Mouse (Mus musculus) cerebellum, adult 2 months (tissue): ENCODE data around the gene Dazap1. TPM values are rescaled to one million over a fixed set of nuclear protein-coding genes. Genes with fewer than 3 reads are reported as not detected.

Experiments used
- DNase-seq, 2 experiments: peaks; one replicate each; pipeline ENCODE4 v3.0.0; 2021
- H3K27ac ChIP-seq: fragments of 200-500 bp; 2 replicates; pipeline ENCODE4 v1.5.1; 2012; ENCODE audit warnings: low read length, control low read depth, inconsistent platforms; ENCODE audit not compliant: insufficient read depth
- H3K27me3 ChIP-seq: fragments of 200-500 bp; 2 replicates; pipeline ENCODE4 v1.6.1; 2012; ENCODE audit warnings: inconsistent platforms, mild to moderate bottlenecking, low read length, moderate library complexity; ENCODE audit not compliant: control insufficient read depth, insufficient read depth
- H3K4me1 ChIP-seq: fragments of 200-500 bp; 2 replicates; pipeline ENCODE4 v1.6.1; 2011; ENCODE audit warnings: low read length; ENCODE audit not compliant: control insufficient read depth, insufficient read depth
- H3K4me3 ChIP-seq: fragments of 200-500 bp; replicated peaks from 2 replicates; pipeline ENCODE3; 2011; ENCODE audit warnings: mild to moderate bottlenecking, low read depth, low read length, control low read depth; ENCODE audit not compliant: insufficient read depth
- CTCF ChIP-seq: fragments of 200-500 bp; IDR thresholded peaks from 2 replicates; pipeline ENCODE4 v1.5.1; 2011; ENCODE audit warnings: low read depth, mild to moderate bottlenecking, control low read depth, low read length, moderate library complexity, borderline replicate concordance; ENCODE audit not compliant: insufficient read depth
- POLR2A ChIP-seq: fragments of 200-500 bp; IDR thresholded peaks from 2 replicates; pipeline ENCODE4 v1.6.1; 2011; ENCODE audit warnings: low read length, control low read depth, borderline replicate concordance; ENCODE audit not compliant: insufficient read depth
- WGBS: fragments of 180-500 bp; shearing (Covaris S2); methylation state at CpG from one replicate; pipeline ENCODE4 v1.1.7; 2018; 5-methylcytosine and 5-hydroxymethylcytosine counted together
- polyA plus RNA-seq: library from polyadenylated mRNA; depleted of rRNA; stranded (reverse); fragments of >200 nt; gene quantifications from 2 replicates; pipeline ENCODE4 v1.2.3, GENCODE M21; 2012

Dazap1 gene
- polyA plus RNA-seq, 1 experiment: 90.2 TPM

GRCm38 (mm10) chr10:80281304-80281703 is 20.0 kb downstream of the Dazap1 start:
- H3K4me3 ChIP-seq: no peak overlapping the region
- H3K4me1 ChIP-seq: peaks cover 35% of the 10 kb centered on the region
- DNase-seq: no peak
- H3K27me3 ChIP-seq: no peaks in the 10 kb centered on the region
- H3K27ac ChIP-seq: peak overlapping the region; percentile 46; the same call in 1 of the 2 replicates
- TF ChIP-seq CTCF: no peak
- 50% methylated on average over 7 of the region's 7 CpGs for WGBS

DNA sequence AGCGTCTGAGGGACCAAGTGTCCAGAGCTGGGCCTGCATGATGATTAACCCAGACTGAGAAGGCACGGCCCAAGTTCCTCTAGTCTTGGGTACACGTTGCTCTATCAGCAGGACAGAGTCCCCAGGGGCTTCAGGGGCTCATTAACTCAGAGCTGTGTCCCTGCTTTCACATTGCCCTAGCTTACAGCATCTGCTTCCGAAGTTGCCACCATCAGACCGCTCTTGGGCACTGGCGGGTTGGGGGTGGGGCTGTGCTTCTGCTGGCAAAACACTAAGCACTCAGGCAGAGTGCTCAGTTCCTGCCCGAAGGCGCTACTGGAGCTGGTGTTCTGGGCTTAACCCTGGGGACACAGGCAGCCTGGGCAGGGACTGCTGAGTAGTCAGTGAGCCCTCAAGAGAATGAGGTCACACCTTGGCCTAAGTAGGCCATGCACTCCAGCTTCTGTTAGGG is 20.7 kb downstream of the Dazap1 start:
- H3K4me3 ChIP-seq: no peak overlapping the region
- H3K27ac ChIP-seq: peak overlapping the region; percentile 46
- WGBS: 24% methylated on average over 8 of the region's 8 CpGs
- H3K27me3 ChIP-seq: no peaks in the 10 kb centered on the region
- peak; percentile 54 to 61 for DNase-seq
- TF ChIP-seq CTCF (no peak), POLR2A (no peak)
- peaks cover 35% of the 10 kb centered on the region for H3K4me1 ChIP-seq

DNA sequence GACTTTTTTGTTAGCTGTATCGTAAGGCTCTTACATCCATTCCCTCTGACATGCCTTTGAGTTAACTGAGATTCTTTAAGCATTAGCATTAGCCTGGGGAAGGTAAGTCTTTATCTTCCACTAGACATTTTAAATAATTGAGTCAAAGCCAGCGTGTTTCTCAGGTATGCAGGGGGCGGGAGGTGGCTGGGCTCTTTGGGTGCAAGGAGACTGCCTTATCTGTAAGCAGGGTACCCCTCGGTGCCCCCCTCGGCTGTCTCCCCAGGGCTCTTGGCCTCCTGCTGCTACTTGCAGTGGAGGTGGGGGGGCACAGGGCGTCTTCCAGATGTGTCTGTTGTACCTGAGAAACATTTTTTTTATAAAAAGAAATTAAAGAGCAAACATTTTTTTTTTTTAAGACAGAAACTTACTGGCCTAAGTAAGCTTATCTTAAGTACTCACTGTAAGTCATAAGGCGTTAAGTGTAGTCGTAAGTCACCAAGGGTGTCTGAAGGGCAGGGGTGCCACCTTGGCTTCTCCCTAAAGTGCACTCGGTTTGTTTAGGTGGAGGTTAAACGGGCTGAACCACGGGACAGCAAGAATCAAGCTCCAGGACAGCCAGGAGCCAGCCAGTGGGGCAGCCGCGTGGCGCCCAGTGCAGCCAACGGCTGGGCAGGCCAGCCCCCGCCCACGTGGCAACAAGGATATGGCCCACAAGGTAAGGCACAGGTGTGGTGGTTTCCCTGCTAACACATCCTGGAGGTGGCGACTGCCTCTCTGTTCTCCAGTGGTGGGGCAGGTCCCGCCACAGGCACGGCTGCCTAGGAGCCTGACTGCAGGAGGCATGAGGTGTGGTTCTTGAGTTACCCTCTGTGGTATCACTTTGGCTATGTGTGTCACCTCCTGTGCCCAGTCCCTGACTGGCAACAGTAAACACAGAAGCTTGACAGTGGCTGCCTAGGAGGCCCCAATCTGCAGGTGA is 21.5 kb downstream of the Dazap1 start:
- no peak overlapping the region for H3K4me3 ChIP-seq
- H3K27ac ChIP-seq: peak overlapping the region; percentile 78
- TF ChIP-seq CTCF (no peak), POLR2A (no peak)
- DNase-seq: no peak
- H3K4me1 ChIP-seq: peaks cover 35% of the 10 kb centered on the region
- no peaks in the 10 kb centered on the region for H3K27me3 ChIP-seq
- WGBS: 67% methylated on average over 20 of the region's 20 CpGs

GRCm38 (mm10) chr10:80285222-80286070 is 24.2 kb downstream of the Dazap1 start:
- TF ChIP-seq POLR2A (no peak), CTCF (no peak)
- H3K27ac ChIP-seq: no peak overlapping the region
- WGBS: 57% methylated on average over 15 of the region's 15 CpGs
- H3K27me3 ChIP-seq: no peaks in the 10 kb centered on the region
- DNase-seq: no peak
- H3K4me1 ChIP-seq: peaks cover 35% of the 10 kb centered on the region
- H3K4me3 ChIP-seq: no peak overlapping the region

DNA sequence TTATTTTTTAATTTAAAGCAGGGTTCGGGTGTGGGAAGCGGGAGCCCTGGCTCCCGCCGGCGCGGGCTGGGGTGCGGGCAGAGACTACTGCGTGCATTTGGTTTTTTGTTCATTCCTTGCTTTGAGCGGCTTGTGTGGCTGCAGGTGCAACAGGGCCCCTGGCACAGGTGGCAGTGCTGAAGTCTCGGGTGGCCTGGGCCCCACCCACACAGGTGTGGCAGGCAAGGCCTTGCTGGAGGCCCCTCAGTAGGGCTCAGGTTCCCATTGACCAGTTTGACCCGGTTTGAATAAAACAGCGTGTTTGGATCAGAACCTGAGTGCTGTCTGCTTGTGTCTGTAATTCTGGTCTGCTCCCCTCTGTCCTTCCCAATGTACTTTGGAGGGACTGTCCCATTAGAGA is 26.8 kb downstream of the Dazap1 start:
- Histone ChIP-seq H3K27ac (no peak overlapping the region), H3K4me3 (no peak overlapping the region), H3K4me1 (peaks cover 13% of the 10 kb centered on the region), H3K27me3 (no peaks in the 10 kb centered on the region)
- DNase-seq: no peak
- TF ChIP-seq CTCF: no peak
- no peak for TF ChIP-seq POLR2A
- WGBS: 89% methylated on average over 12 of the region's 12 CpGs

GRCm38 (mm10) chr10:80288657-80289056 is 27.4 kb downstream of the Dazap1 start:
- TF ChIP-seq POLR2A (no peak), CTCF (no peak)
- no peak for DNase-seq
- H3K4me3 ChIP-seq: no peak overlapping the region
- peaks cover 7% of the 10 kb centered on the region for H3K4me1 ChIP-seq
- H3K27me3 ChIP-seq: no peaks in the 10 kb centered on the region
- 62% methylated on average over 8 of the region's 8 CpGs for WGBS
- H3K27ac ChIP-seq: no peak overlapping the region

DNA sequence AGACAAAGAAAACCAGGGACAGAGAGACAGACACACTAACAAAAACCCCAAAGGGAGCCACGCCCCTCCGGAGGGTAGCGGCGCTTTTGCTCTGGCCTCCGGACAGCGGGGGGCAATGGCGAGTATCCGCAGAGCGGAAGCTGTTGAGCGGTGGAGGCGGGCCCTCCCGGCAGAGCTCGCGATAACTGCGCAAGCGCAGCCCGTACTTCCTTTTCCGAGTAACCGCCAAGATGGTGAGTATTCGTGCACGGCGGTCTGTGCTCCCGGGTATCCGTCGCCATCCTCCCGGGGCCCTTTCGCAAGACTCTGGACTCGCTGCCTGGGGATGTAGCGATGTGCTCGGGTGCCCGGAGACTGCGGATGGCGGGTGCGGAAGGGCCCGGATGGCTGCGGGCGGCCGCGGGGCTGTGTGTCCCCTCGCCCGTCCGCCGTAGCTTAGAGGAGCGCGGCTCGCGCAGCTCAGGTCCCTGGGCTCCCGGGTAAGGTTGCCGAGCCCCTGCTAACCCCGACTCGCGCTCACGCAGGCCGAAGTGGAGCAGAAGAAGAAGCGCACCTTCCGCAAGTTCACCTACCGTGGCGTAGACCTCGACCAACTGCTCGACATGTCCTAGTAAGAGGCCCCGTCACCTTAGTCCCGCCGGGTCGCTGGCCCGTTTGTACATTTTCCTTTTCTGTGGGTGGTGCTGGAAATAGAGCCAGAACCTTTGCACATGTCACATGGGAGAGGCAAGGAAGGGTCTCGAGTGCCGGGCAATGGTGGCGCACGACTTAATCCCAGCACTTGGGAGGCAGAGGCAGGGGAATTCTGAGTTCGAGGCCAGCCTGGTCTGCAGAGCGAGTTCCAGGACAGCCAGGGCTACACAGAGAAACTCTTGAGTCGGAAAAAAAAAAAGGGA is 31.2 kb downstream of the Dazap1 start, which contains the start of gene Rps15:
TSS of gene Rps15 (plus strand) at position 203 of the 896 bp plus-strand sequence.
- TF ChIP-seq CTCF (peak; percentile 42; the same call in 1 of the 2 replicates), POLR2A (peak; percentile 97)
- H3K27me3 ChIP-seq: no peaks in the 10 kb centered on the region
- DNase-seq: peak; percentile 94 to 95
- no peak within 1 kb of the TSS for H3K27ac ChIP-seq
- H3K4me3 ChIP-seq: peak within 1 kb of the TSS; percentile 91
- WGBS: under 1% methylated on average over 72 of the region's 72 CpGs
- peaks cover 14% of the 10 kb centered on the region for H3K4me1 ChIP-seq
